Mouse (Mus musculus): ENCODE measurements around the gene Irx5.

DNA sequence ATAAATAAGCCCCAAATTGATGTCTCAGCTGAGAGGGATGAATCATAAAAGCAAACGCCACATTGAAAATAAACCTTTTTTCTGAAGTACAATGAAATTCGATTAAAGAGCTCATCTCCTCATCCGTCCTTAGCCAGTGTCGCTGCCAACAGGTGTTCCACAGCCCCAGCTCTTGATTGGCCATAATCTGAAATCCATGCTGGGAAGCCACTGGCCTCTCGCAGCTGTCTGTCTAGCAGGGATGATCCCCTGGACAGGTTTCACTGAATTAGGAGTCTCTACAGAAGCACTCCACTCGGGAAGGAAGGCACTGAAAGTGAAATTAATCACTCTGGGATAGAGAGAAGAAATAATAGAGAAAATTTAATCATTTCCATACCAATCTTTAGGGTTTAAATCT, 21.4 kb upstream of the Irx5 start:
- TF ChIP-seq CTCF (IDR thresholded peaks at IDR 0.05; ENCODE audit: borderline replicate concordance, insufficient read depth, low read depth, low read length) (no peak), POLR2A (IDR thresholded peaks at IDR 0.05; ENCODE audit: borderline replicate concordance, insufficient read depth, low read length) (no peak)

Data from cerebellum, adult 2 months (tissue).